Mouse (Mus musculus): ENCODE measurements at regions not wholly inside any gene's neighbourhood (a gene's known extent, or its start where the extent isn't known, plus 50 kb on each side); places are given as distances from the start of the nearest gene placed in this dataset.

DNA sequence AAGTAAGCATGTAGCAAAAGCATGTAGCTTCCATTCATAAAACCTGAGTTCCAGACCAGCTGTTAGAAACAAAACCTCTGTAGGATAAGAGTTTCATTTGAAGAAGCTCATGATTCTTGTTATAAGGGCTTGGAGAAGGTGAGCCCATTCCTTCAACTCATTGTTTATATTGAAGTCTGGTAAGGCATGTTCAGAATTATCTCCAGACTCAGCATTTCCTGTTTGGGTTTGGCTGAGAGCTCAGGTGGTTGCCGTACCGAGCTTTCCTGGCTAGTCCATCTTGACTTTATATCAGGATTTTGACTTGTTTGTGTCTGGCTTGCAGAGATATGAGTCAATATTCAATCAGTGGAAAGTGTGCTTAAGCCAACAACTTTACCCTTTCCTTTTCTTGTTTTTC lies 154.6 kb upstream of the 2610001J05Rik start:
- H3K36me3 ChIP-seq, result no peaks in the 10 kb centered on the region
- H3K4me3 ChIP-seq (replicated peaks), result no peak overlapping the region
- WGBS, result 31% methylated on average over 2 of the region's 2 CpGs
- ATAC-seq (ENCODE audit: insufficient read depth, low FRiP score, low read depth), result no peak
- no peak overlapping the region for H3K9ac ChIP-seq
- H3K27me3 ChIP-seq (replicated peaks), result no peaks in the 10 kb centered on the region
- H3K9me3 ChIP-seq, result no peaks in the 10 kb centered on the region
- H3K4me2 ChIP-seq, result no peak overlapping the region
- H3K4me1 ChIP-seq, result no peaks in the 10 kb centered on the region
- H3K27ac ChIP-seq, result no peak overlapping the region

DNA sequence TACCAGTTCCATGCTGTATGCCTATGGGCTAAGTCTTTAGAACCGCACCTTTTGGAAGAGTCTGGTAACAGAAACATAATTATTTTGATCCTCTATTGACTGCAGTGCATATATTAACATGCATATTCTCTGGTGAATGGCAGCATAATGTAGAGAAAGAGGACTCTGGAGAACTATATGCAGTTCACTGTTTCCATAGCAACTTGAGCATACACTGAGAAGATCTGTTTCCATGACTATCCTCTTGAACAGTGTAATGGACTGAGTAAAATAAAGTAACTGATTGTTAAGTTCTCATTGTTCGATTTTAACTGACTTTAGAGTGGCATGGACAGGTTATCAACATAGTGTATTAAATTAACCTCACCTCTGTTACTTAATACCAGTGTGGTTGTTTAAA lies 147.6 kb upstream of the 2610001J05Rik start:
- no peak for ATAC-seq (ENCODE audit: insufficient read depth, low FRiP score, low read depth)
- no peaks in the 10 kb centered on the region for H3K27me3 ChIP-seq (replicated peaks)
- no peaks in the 10 kb centered on the region for H3K4me1 ChIP-seq
- no peaks in the 10 kb centered on the region for H3K36me3 ChIP-seq
- no peak overlapping the region for H3K27ac ChIP-seq
- no peaks in the 10 kb centered on the region for H3K9me3 ChIP-seq
- WGBS, result 77% methylated on average over 2 of the region's 2 CpGs
- H3K9ac ChIP-seq, result no peak overlapping the region
- H3K4me3 ChIP-seq (replicated peaks), result no peak overlapping the region
- no peak overlapping the region for H3K4me2 ChIP-seq

DNA sequence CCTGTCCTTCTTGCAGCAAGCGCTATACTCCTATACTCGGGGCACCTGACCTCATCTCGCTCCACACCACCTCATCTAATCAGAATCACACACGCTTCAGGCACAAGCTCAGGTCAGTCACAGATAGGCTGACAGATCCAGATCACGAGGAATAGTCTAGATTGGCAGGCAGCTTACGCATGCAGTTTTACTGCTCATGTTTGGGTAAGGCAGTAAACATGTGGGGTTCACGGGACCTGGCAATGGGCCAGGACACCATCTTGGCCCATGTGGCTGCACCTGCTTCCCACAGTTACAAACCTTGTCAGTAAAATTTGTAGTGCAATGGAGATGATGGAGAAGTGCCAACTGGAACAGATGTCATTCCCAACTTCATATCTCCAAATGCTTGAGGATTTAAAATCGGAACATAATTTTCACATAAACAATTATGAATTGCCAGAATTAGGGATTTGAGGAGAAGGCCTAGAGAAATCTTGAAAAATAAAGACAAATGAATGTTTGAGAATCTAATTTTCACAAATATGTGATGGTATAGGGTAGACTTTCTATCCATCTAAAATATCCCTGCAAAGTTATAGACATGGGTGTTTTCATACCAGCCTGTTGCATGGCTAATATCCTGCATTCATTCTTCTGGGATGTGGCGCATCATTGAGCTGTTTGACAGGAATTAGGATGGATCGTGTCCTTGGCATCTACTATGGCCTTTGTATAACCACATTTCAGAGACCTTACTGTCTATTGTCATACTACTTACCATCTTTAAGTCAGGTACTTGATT lies 111.5 kb upstream of the 2610001J05Rik start:
- H3K27ac ChIP-seq, result no peak overlapping the region
- no peak for ATAC-seq (ENCODE audit: insufficient read depth, low FRiP score, low read depth)
- H3K27me3 ChIP-seq (replicated peaks), result no peaks in the 10 kb centered on the region
- 83% methylated on average over 10 of the region's 10 CpGs for WGBS
- no peak overlapping the region for H3K4me3 ChIP-seq (replicated peaks)
- H3K4me1 ChIP-seq, result no peaks in the 10 kb centered on the region
- H3K4me2 ChIP-seq, result no peak overlapping the region
- no peaks in the 10 kb centered on the region for H3K36me3 ChIP-seq
- H3K9me3 ChIP-seq, result no peaks in the 10 kb centered on the region
- H3K9ac ChIP-seq, result no peak overlapping the region

DNA sequence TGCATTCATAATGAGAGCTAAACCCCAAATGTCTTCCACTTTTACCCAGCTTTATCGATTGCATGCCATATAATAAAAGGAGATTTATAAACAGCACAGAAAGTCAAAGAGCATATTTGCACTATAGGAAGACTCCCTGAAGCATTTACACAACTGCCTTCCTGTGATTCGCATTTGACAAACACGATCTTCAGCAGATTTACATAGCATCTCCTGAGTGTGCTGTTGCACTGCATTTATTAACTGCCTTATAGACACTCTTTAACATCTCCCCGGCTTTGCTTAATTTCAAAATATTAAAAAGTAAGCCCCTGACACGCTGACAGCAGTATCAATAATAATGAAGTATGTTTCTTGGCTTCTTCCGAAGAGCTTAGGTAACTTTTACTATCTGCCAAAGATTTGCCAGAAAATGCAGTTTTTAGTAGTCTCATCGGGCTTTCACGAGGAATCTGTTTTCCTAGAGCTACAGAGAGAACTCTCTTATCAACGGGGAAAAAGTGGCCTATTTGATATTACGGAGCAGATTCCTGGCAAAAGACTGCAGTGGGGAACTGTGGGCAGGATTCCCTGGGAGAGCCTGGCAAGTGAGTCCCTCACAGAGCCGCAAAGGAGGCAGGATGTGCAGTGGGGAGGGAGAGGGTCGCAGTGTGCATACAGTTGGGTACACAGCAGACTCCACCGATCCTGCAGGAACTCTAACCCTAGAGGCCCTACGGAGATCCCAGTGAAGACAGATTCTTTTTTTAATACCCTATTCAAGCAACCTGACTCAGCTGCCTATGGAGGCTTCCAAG lies 103.6 kb upstream of the 2610001J05Rik start:
- Histone ChIP-seq H3K27ac (no peak overlapping the region), H3K36me3 (no peaks in the 10 kb centered on the region), H3K4me2 (no peak overlapping the region), H3K27me3 (replicated peaks) (no peaks in the 10 kb centered on the region), H3K9me3 (no peaks in the 10 kb centered on the region), H3K4me3 (replicated peaks) (no peak overlapping the region), H3K9ac (no peak overlapping the region), H3K4me1 (no peaks in the 10 kb centered on the region)
- ATAC-seq (ENCODE audit: insufficient read depth, low FRiP score, low read depth), result no peak
- 70% methylated on average over 14 of the region's 14 CpGs for WGBS

DNA sequence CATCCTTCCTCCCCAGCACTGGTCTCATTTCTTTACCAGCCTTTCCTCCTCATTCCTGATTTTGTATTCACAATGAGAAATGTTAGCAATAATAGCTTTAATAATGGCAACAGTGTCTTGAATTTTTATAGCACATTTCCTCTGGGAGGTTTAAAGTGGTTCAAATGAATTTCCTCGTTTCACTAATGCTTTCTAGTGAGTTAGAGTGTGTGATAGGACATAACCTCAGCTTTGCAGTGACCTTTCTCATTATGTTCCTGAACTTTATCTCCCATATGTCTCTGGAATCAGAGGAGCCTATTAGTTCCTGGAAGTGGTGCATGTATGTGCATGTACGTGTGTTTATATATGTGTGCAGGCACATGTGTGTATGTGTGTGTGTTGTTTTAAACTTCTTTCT lies 93.2 kb upstream of the 2610001J05Rik start:
- Histone ChIP-seq H3K4me2 (no peak overlapping the region), H3K27me3 (replicated peaks) (no peaks in the 10 kb centered on the region), H3K9ac (no peak overlapping the region), H3K27ac (no peak overlapping the region), H3K4me1 (no peaks in the 10 kb centered on the region), H3K4me3 (replicated peaks) (no peak overlapping the region), H3K9me3 (no peaks in the 10 kb centered on the region), H3K36me3 (no peaks in the 10 kb centered on the region)
- ATAC-seq (ENCODE audit: insufficient read depth, low FRiP score, low read depth), result no peak
- WGBS, result 67% methylated on average over 2 of the region's 2 CpGs

DNA sequence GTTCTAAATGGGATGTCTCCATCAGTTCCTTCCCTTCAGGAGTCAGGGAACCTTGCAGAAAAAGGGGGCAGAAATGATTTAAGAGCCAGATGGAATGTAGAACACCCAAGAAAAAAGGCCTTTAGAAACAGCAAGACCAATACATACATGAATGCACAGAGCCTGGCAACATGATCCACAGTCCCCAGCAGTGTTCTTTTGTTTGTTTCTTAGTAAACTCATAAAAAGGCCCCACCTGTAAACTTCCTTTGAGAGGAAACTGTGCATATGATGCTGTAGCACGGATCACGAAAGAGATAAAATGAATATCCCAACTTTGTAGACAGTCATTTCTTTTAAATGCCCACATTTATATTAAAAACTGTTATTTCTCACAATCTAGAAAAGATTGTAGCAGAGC lies 92.7 kb upstream of the 2610001J05Rik start:
- H3K4me1 ChIP-seq, result no peaks in the 10 kb centered on the region
- no peaks in the 10 kb centered on the region for H3K36me3 ChIP-seq
- ATAC-seq (ENCODE audit: insufficient read depth, low FRiP score, low read depth), result no peak
- no peak overlapping the region for H3K4me3 ChIP-seq (replicated peaks)
- no peak overlapping the region for H3K9ac ChIP-seq
- H3K27ac ChIP-seq, result no peak overlapping the region
- WGBS, result 85% methylated on average over 2 of the region's 2 CpGs
- no peaks in the 10 kb centered on the region for H3K9me3 ChIP-seq
- H3K4me2 ChIP-seq, result no peak overlapping the region
- no peaks in the 10 kb centered on the region for H3K27me3 ChIP-seq (replicated peaks)

DNA sequence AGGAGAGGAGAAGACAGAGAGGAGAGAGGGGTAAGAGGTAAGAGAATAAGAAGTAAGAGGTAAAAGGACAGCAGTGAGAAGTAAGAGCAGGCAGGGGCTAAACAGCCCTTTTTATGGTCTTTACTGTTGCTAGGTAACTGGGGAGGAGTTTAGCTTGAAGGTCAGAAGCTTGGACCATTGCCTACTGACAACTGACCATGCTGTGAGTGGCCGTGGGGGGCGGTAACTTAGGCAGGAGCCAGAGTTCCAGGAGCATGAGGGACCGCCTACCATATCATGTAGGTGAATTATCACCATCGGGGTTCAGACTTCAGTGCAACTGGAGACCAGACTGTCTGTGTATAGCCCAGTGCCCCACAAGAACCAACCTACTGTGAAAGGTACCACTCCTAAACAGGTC lies 78.3 kb upstream of the 2610001J05Rik start:
- WGBS, result 75% methylated on average over 4 of the region's 4 CpGs
- no peaks in the 10 kb centered on the region for H3K9me3 ChIP-seq
- no peak overlapping the region for H3K4me3 ChIP-seq (replicated peaks)
- no peak overlapping the region for H3K9ac ChIP-seq
- no peaks in the 10 kb centered on the region for H3K4me1 ChIP-seq
- H3K36me3 ChIP-seq, result no peaks in the 10 kb centered on the region
- no peak for ATAC-seq (ENCODE audit: insufficient read depth, low FRiP score, low read depth)
- no peak overlapping the region for H3K4me2 ChIP-seq
- H3K27ac ChIP-seq, result no peak overlapping the region
- H3K27me3 ChIP-seq (replicated peaks), result no peaks in the 10 kb centered on the region

DNA sequence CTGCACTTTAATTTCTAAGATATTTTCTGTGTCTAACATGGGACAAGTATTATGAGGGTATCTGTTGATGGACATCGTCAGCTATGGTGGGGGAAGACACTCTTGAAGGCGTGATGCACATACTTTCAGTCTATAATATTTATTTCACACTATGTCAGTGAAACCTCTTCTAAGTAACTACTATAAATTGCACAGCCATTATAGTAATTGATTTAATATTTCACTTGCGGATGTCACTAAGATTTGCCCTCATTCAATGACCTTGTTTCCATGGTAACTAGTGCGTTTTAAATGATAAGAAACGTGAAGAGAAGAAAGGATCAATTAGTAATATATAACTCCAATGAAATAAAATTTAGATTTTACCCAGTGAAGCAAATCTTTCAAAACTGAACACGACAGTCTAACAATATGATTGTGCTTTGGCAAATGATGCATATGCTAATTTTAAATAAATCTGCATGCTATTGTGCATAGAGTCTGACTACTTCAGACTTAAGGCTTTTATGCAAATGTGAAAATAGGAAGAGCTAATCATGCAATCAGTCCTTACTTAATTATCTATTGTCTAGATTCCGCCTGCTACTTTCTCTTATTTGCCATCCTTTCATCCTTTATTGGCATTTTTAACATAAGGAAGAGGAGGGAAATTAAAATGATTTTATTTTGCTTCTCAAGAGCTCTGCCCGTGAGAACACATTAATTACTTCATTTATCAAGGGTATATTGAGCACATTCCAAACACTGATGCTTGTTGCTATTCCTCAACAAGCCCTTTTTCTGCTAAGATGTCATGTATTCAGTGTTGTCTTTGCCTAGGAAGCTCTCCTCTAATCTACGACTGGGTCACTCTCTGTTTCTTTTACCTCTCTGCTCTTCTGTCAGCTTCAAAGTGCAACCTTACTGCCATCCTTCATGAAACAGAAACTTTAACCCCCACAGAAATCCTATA lies 49.8 kb upstream of the 2610001J05Rik start:
- no peaks in the 10 kb centered on the region for H3K4me1 ChIP-seq
- H3K27ac ChIP-seq, result no peak overlapping the region
- H3K27me3 ChIP-seq (replicated peaks), result no peaks in the 10 kb centered on the region
- no peaks in the 10 kb centered on the region for H3K36me3 ChIP-seq
- no peak overlapping the region for H3K9ac ChIP-seq
- 72% methylated on average over 9 of the region's 9 CpGs for WGBS
- H3K4me3 ChIP-seq (replicated peaks), result no peak overlapping the region
- no peak overlapping the region for H3K4me2 ChIP-seq
- H3K9me3 ChIP-seq, result no peaks in the 10 kb centered on the region
- ATAC-seq (ENCODE audit: insufficient read depth, low FRiP score, low read depth), result no peak
